Mouse (Mus musculus) cerebellum, postnatal 4 days (tissue): ENCODE measurements at regions not wholly inside any gene's neighbourhood (a gene's known extent, or its start where the extent isn't known, plus 50 kb on each side); places are given as distances from the start of the nearest gene placed in this dataset.

Experiments
- DNase-seq, 2 experiments: peaks; one replicate each; pipeline ENCODE4 v3.0.0; 2022; ENCODE audit warnings: low spot score in 2 of 2, mixed read lengths in 1 of 2

DNA sequence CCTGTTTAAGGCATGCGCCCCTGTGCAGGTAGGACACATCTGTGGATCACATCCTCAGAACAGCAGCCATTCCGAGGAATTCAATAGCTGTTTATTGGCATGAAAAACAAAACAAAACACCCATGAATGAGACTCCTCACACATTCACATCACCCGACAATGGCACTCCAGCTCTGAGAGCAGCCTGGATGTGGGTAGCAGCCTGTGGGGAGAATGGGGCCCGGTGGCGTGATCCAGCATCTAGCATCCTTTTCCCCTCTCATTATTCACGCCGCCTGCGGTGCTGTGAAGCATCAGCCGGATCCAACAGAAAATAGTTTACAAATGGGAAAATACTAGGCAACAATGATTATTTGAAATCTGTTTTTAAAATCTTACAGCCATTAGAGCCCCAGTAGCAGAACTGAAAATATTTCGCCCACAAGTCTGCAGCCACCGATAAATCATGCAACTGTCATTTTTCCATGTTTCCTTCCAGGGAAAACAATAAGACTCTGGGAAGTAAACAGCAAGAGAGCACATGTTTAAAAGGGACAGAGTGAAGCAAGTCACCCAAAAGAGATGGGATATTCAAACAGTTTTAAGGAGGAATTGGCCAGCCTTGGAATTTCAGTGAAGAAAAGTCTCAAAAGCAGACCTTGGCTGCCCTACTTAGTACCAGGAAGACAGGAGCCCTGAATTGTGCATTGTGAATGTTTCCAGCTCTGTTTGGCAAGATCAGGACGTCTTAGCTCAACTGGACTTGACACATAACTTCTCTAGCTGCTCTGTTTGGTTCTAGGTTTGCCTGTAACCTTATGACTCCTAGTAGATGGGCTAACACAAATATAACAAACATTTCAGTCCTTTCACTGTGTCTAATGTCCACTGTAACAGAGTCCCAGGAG, 50.2 kb upstream of the Arntl start:
- no peak for DNase-seq
